ENCODE assay signal across 8 mouse cellular contexts in the genomic region with DNA sequence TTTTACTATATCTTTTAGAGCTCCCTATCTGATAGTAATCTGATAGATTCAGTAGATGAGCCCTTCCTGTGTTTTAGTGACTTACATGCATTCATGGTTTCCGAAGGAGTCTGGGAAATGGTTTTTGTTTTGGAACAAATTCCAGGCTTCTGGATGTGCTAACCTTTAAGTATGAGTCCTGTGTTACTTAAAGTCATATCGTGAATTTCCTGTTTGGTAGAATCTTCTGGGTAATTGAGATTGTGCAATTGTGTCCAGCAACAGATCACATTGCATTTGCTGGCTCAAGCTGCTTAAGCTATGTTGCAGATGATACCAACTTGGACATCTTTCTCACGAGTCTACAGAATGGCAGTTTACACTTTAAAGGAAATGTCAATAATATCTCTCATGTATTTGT. TPM values are rescaled to one million over a fixed set of nuclear protein-coding genes. Genes with fewer than 3 reads are reported as not detected.
A peak's percentile ranks its signal among the peaks of the same experiment; 100 is the strongest.
DNase-seq lines count a peak whose midpoint lies in the region; ATAC-seq and TF ChIP-seq lines count a peak whose summit lies in the region.

No protein-coding gene starts in this region.

- no peak for TF ChIP-seq POLR2A in cerebellum, adult 2 months (IDR thresholded peaks at IDR 0.05; ENCODE audit: borderline replicate concordance, insufficient read depth, low read length)

- WGBS in cerebellum, adult 2 months: 8% methylated on average over 3 of the region's 3 CpGs
- WGBS in neural tube, embryonic 11.5 days: 59% methylated on average over 3 of the region's 3 CpGs
- 15% methylated on average over 3 of the region's 3 CpGs for WGBS in liver, embryonic 12.5 days (ENCODE audit: insufficient replicate concordance)

- no peak for ATAC-seq in cerebellum, adult (ENCODE audit: insufficient number of reproducible peaks, low FRiP score, low TSS enrichment)
- no peak for ATAC-seq in neural tube, embryonic 11.5 days (ENCODE audit: insufficient read depth, low FRiP score, low TSS enrichment)
- ATAC-seq in liver, embryonic 12.5 days: no peak

- no peaks in the 10 kb centered on the region for H3K9me3 ChIP-seq in neural tube, embryonic 11.5 days (ENCODE audit: control insufficient read depth, low read length)
- no peaks in the 10 kb centered on the region for H3K9me3 ChIP-seq in liver, embryonic 12.5 days (replicated peaks)

- H3K4me2 ChIP-seq in neural tube, embryonic 11.5 days (ENCODE audit: low read depth): peak overlapping the region; percentile 49
- H3K4me2 ChIP-seq in liver, embryonic 12.5 days: peak overlapping the region; percentile 79

- peaks cover 19% of the 10 kb centered on the region for H3K4me1 ChIP-seq in cerebellum, adult 2 months (ENCODE audit: control insufficient read depth, insufficient read depth, low read length)
- peaks cover 29% of the 10 kb centered on the region for H3K4me1 ChIP-seq in neural tube, embryonic 11.5 days (ENCODE audit: control insufficient read depth, insufficient read depth, low read length)
- peaks cover 68% of the 10 kb centered on the region for H3K4me1 ChIP-seq in liver, embryonic 12.5 days

- no peaks in the 10 kb centered on the region for H3K36me3 ChIP-seq in neural tube, embryonic 11.5 days (ENCODE audit: control insufficient read depth, insufficient read depth, low read length)
- peaks cover 19% of the 10 kb centered on the region for H3K36me3 ChIP-seq in liver, embryonic 12.5 days

- intact Hi-C loops in left cerebral cortex, postnatal 25 days (cut with DNase I): loop anchor here (5.0 kb wide), 3 partner anchors 71 to 214 kb away; partner anchors contain the start of gene Srpk1

- no peaks in the 10 kb centered on the region for H3K27me3 ChIP-seq in cerebellum, adult 2 months (ENCODE audit: control insufficient read depth, insufficient read depth, low read length)
- H3K27me3 ChIP-seq in neural tube, embryonic 11.5 days (ENCODE audit: control insufficient read depth, insufficient read depth, low read length): peaks cover 4% of the 10 kb centered on the region; the same call in 1 of the 2 replicates
- H3K27me3 ChIP-seq in liver, embryonic 12.5 days (replicated peaks): no peaks in the 10 kb centered on the region

- DNase-seq in cerebellum, adult 2 months: no peak
- DNase-seq in neural tube, embryonic 11.5 days (ENCODE audit: low spot score): no peak
- DNase-seq in neural tube, embryonic 10.5 days (ENCODE audit: extremely low spot score, low spot score): no peak
- no peak for DNase-seq in testis, postnatal 10 days (ENCODE audit: low spot score)
- no peak for DNase-seq in left cerebral cortex, postnatal 25 days (ENCODE audit: low spot score in 2 of 2)
- no peak for DNase-seq in gastrocnemius, postnatal 25 days

- no peak overlapping the region for H3K27ac ChIP-seq in cerebellum, adult 2 months (ENCODE audit: insufficient read depth, low read length)
- H3K27ac ChIP-seq in neural tube, embryonic 11.5 days (ENCODE audit: low read depth, low read length): no peak overlapping the region
- H3K27ac ChIP-seq in liver, embryonic 12.5 days: peak overlapping the region; percentile 95

- peak overlapping the region; percentile 32 for H3K4me3 ChIP-seq in cerebellum, adult 2 months (replicated peaks; ENCODE audit: insufficient read depth, low read depth, low read length)
- peak overlapping the region; percentile 97 for H3K4me3 ChIP-seq in neural tube, embryonic 11.5 days (ENCODE audit: low read depth, low read length)
- peak overlapping the region; percentile 95 for H3K4me3 ChIP-seq in liver, embryonic 12.5 days

- H3K9ac ChIP-seq in neural tube, embryonic 11.5 days (ENCODE audit: low read length): no peak overlapping the region; the same call in 1 of the 2 replicates
- peak overlapping the region; percentile 98 for H3K9ac ChIP-seq in liver, embryonic 12.5 days

- TF ChIP-seq CTCF in cerebellum, adult 2 months (IDR thresholded peaks at IDR 0.05; ENCODE audit: borderline replicate concordance, insufficient read depth, low read depth, low read length): no peak

RNA-seq across cellular contexts. Expression of gene Mapk14, which starts 2.0 kb away (rescaled TPM):
- 114 and 116 TPM in 2 replicates for polyA plus RNA-seq in cerebellum, adult 2 months (2012; rRNA removed)
- polyA plus RNA-seq in neural tube, embryonic 11.5 days (2014; fragmentation: Nextera tagmentation; extraction: Ambion mirVana): 46.6 and 52.5 TPM in 2 replicates
- 53.4 and 55.7 TPM in 2 replicates for polyA plus RNA-seq in liver, embryonic 12.5 days (2016; fragmentation: Nextera tagmentation; extraction: Ambion mirVana)
- 10 to 100 TPM; 91.8 to 92.8 TPM for total RNA-seq in left cerebral cortex, postnatal 25 days (2021)
- 10 to 100 TPM; 68.0 to 81.3 TPM for total RNA-seq in gastrocnemius, postnatal 25 days (2021)

RNA-seq across cellular contexts. Expression of gene Slc26a8, which starts 3.1 kb away (rescaled TPM):
- 4.9 and 5.5 TPM in 2 replicates for polyA plus RNA-seq in cerebellum, adult 2 months (2012; rRNA removed)
- 0.62 and 0.80 TPM in 2 replicates for polyA plus RNA-seq in neural tube, embryonic 11.5 days (2014; fragmentation: Nextera tagmentation; extraction: Ambion mirVana)
- polyA plus RNA-seq in liver, embryonic 12.5 days (2016; fragmentation: Nextera tagmentation; extraction: Ambion mirVana): 0.41 and 0.48 TPM in 2 replicates
- 1 to 10 TPM; 6.6 to 8.0 TPM for total RNA-seq in left cerebral cortex, postnatal 25 days (2021)
- under 1 TPM in 1 of 2 experiments, not detected in 1; 0.27 TPM for total RNA-seq in gastrocnemius, postnatal 25 days (2021)

RNA-seq across cellular contexts. Expression of gene AC170998.1, which starts 32.8 kb away (rescaled TPM):
- polyA plus RNA-seq in cerebellum, adult 2 months (2012; rRNA removed): 1.0 and 2.0 TPM in 2 replicates
- polyA plus RNA-seq in neural tube, embryonic 11.5 days (2014; fragmentation: Nextera tagmentation; extraction: Ambion mirVana): 0.95 and 1.1 TPM in 2 replicates
- polyA plus RNA-seq in liver, embryonic 12.5 days (2016; fragmentation: Nextera tagmentation; extraction: Ambion mirVana): 2.5 and 3.1 TPM in 2 replicates
- 1 to 10 TPM; 2.2 to 3.6 TPM for total RNA-seq in left cerebral cortex, postnatal 25 days (2021)
- total RNA-seq in gastrocnemius, postnatal 25 days (2021): under 1 TPM in 1 of 2 experiments, not detected in 1; 0.94 TPM

Comparison
In these comparisons a context has a peak if more than half of its experiments do, and no peak if none do; other contexts are left out.
1. H3K4me3 ChIP-seq: peak in every context shown above with its lines; median percentile 97 in neural tube, embryonic 11.5 days; 95 in liver, embryonic 12.5 days; 32 in cerebellum, adult 2 months.